Mouse (Mus musculus): ENCODE results near the gene Nr1h4.

GRCm38 (mm10) chr10:89572946-89573345 lies 39.6 kb upstream of the Nr1h4 start:
- TF ChIP-seq CTCF (IDR thresholded peaks at IDR 0.05; ENCODE audit: control insufficient read depth, insufficient read depth, low read length) (no peak), POLR2A (IDR thresholded peaks at IDR 0.05; ENCODE audit: borderline replicate concordance, control insufficient read depth, low read depth, low read length) (no peak)
